Mouse (Mus musculus) stomach, embryonic 15.5 days (tissue): ENCODE measurements around the gene Riok1. TPM values are rescaled to one million over a fixed set of nuclear protein-coding genes. Genes with fewer than 3 reads are reported as not detected.

Source experiments
- ATAC-seq: fragments of 200-750 bp; cut with Nextera tagmentation; 2 replicates; pipeline ENCODE4 v1.8.0; 2017; ENCODE audit warnings: low read depth, moderate number of reproducible peaks, moderate TSS enrichment; ENCODE audit not compliant: insufficient read depth, low FRiP score
- H3K27ac ChIP-seq: fragments of 300-500 bp; sonication (generic); 2 replicates; pipeline ENCODE4 v1.5.1; 2015; ENCODE audit warnings: mild to moderate bottlenecking, inconsistent platforms
- H3K27me3 ChIP-seq: fragments of 300-500 bp; sonication (generic); replicated peaks from 2 replicates; pipeline ENCODE4 v1.6.1; 2015; ENCODE audit warnings: inconsistent platforms
- H3K36me3 ChIP-seq: fragments of 300-500 bp; sonication (generic); 2 replicates; pipeline ENCODE4 v1.6.1; 2015; ENCODE audit warnings: inconsistent platforms
- H3K4me1 ChIP-seq: fragments of 300-500 bp; sonication (generic); 2 replicates; pipeline ENCODE4 v1.6.1; 2015; ENCODE audit warnings: inconsistent platforms
- H3K4me2 ChIP-seq: fragments of 300-500 bp; sonication (generic); 2 replicates; pipeline ENCODE4 v1.6.1; 2015; ENCODE audit warnings: mild to moderate bottlenecking, inconsistent platforms
- H3K4me3 ChIP-seq: fragments of 300-500 bp; sonication (generic); replicated peaks from 2 replicates; pipeline ENCODE4 v1.5.1; 2015; ENCODE audit warnings: inconsistent platforms
- H3K9ac ChIP-seq: fragments of 300-500 bp; sonication (generic); 2 replicates; pipeline ENCODE4 v1.6.1; 2015; ENCODE audit warnings: inconsistent platforms
- H3K9me3 ChIP-seq: fragments of 300-500 bp; sonication (generic); 2 replicates; pipeline ENCODE4 v1.6.1; 2016; ENCODE audit warnings: inconsistent platforms
- WGBS: fragments of 180-500 bp; shearing (Covaris S2); methylation state at CpG from one replicate; pipeline ENCODE4 v1.1.7; 2015; 5-methylcytosine and 5-hydroxymethylcytosine counted together
- polyA plus RNA-seq: library from polyadenylated mRNA; unstranded; fragments of >200 nt; fragmentation: Nextera tagmentation; extraction: Ambion mirVana; gene quantifications from 2 replicates; pipeline ENCODE4 v1.2.1, GENCODE M21; 2015

Riok1 gene
- polyA plus RNA-seq, 1 experiment from 2014 or later = 48.1 TPM

DNA sequence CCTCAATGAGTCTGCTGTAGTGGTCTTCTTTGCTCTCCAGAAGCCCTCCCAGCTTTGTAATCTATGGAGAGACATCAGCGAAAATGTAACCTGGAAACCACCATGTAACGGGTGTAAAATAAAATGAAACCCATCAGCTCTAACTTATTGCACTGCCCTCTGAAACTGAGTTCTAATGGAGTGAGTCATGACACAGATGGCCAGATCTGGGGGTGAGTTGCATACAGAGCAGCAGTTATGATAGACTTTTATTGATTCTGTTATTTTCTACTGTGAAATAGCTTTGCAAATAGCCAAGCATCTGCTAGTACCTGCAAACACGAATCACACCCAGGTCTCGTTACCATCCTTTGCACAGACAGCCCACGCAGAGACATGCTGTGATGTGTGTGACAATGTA is 24.4 kb upstream of the Riok1 start:
- Histone ChIP-seq H3K9me3 (no peaks in the 10 kb centered on the region), H3K4me3 (no peak overlapping the region), H3K4me2 (no peak overlapping the region), H3K36me3 (no peaks in the 10 kb centered on the region), H3K9ac (no peak overlapping the region), H3K27me3 (no peaks in the 10 kb centered on the region), H3K4me1 (no peaks in the 10 kb centered on the region), H3K27ac (no peak overlapping the region)
- no peak for ATAC-seq
- WGBS = 81% methylated on average over 5 of the region's 5 CpGs

DNA sequence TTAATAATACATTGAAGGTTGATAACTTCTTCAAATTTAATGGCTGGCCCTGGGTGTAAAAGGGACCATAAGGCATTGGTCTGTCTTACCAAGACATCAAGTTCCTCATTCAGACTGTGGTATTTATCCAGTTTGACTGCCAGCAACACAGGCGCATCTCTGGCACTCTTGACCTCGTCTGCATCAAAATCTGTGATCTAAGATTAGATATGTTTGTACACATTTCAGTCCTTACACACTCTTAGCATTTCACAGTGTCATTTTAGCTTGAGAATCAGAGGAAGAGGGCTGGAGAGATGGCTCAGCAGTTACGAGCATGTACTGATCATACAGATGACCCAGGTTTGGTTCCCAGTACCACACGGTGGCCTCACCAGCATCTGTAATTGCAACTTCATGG is 21.2 kb upstream of the Riok1 start:
- H3K9me3 ChIP-seq = no peaks in the 10 kb centered on the region
- no peaks in the 10 kb centered on the region for H3K27me3 ChIP-seq
- H3K4me1 ChIP-seq = no peaks in the 10 kb centered on the region
- H3K4me2 ChIP-seq = no peak overlapping the region
- ATAC-seq = no peak
- no peaks in the 10 kb centered on the region for H3K36me3 ChIP-seq
- H3K27ac ChIP-seq = no peak overlapping the region
- 88% methylated on average over 4 of the region's 4 CpGs for WGBS
- H3K9ac ChIP-seq = no peak overlapping the region
- H3K4me3 ChIP-seq = no peak overlapping the region

DNA sequence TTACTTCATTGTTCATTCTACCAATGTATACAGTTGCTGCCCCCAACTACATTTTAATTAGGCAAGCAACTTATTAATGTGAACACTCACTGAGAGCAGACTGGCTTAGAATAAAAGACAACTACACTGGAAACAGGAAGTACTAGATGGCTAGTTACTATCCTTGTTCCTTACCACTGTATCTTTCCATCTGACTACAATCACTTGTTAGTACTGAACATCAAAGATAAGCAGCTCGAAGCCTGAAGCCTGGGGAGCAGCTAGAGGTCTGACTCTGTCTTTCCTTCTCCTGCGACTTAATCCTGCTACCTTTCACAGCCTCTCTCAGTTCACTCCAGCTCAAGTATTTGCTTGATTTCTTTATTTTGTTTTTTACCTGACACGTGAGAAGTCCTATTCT is 18.0 kb upstream of the Riok1 start:
- Histone ChIP-seq H3K9ac (no peak overlapping the region), H3K27ac (no peak overlapping the region), H3K4me1 (no peaks in the 10 kb centered on the region), H3K4me3 (no peak overlapping the region), H3K27me3 (no peaks in the 10 kb centered on the region), H3K4me2 (no peak overlapping the region), H3K9me3 (no peaks in the 10 kb centered on the region), H3K36me3 (no peaks in the 10 kb centered on the region)
- 65% methylated on average over 3 of the region's 3 CpGs for WGBS
- no peak for ATAC-seq

DNA sequence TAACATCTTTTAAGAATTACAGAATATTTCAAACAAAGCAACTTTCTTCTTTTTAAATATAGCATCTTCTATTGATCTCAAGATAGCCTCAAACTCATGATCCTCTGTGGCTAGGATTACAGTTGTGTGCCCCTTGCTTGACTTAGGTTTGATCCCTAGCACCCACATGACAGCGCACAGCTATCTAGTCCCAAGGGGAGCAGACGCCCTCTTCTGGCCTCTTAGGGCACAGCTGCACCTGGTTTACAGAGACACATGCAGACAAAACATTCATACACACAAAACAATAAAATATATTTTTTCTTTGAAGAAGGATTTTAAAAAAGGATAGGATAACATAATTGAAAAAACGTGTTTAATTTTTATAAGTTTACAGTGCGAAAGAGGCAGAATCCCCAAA is 10.9 kb upstream of the Riok1 start:
- Histone ChIP-seq H3K4me2 (no peak overlapping the region), H3K9ac (no peak overlapping the region), H3K9me3 (no peaks in the 10 kb centered on the region), H3K36me3 (no peaks in the 10 kb centered on the region), H3K4me3 (no peak overlapping the region), H3K4me1 (no peaks in the 10 kb centered on the region), H3K27me3 (no peaks in the 10 kb centered on the region), H3K27ac (no peak overlapping the region)
- no peak for ATAC-seq
- WGBS = 42% methylated on average over 4 of the region's 4 CpGs

DNA sequence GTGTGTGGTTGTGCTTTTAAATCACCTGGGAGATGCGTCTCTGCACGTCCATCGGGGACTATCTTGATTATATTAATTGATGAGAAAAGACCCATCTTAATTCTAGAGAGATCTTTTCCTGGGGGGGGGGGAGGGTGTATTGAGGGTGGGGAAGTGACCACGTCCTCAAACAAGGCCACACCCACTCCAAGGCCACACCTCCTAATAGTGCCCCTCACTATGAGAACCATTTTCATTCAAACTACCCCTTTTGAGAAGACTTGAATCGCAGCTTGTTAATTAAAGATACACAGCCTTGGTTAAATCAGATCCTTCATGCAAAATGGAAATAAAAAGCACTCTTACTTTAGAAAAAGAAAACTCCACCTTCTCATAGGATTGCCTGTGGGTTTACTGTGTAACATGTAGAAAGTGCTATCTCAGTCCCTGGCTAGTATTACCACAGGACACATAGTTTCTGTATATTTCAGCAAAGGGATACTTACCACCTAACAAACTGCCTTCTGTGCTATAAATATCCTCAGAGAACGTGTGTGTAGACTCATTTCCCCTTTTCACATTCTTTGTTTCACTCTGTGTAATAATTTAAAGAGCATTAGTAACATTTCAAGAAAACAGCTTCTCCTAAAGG is 9.1 kb upstream of the Riok1 start:
- WGBS = 66% methylated on average over 6 of the region's 6 CpGs
- H3K36me3 ChIP-seq = no peaks in the 10 kb centered on the region
- H3K9ac ChIP-seq = no peak overlapping the region
- no peak overlapping the region for H3K27ac ChIP-seq
- H3K9me3 ChIP-seq = no peaks in the 10 kb centered on the region
- no peak overlapping the region for H3K4me3 ChIP-seq
- ATAC-seq = no peak
- H3K4me2 ChIP-seq = no peak overlapping the region
- H3K27me3 ChIP-seq = no peaks in the 10 kb centered on the region
- no peaks in the 10 kb centered on the region for H3K4me1 ChIP-seq

DNA sequence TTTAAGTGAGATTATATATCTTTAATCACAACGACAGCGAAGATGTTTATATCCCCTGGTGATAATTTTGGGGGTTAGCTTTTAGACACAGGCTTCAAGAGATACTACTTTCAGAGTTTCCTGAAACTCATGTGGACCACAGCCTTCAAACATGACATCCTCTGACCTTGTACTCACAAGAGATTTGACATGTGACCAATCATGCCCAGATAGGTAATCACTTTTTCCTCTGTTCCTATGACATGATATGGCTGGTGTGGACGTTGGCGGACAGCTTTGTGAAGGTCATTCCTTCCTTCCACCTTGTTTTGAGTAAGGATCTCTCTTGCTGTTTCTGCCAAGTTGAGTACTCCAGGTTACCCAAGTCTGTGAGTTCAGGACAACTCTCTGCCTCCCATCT is 8.4 kb upstream of the Riok1 start:
- no peaks in the 10 kb centered on the region for H3K27me3 ChIP-seq
- ATAC-seq = no peak
- H3K4me3 ChIP-seq = no peak overlapping the region
- H3K27ac ChIP-seq = no peak overlapping the region
- H3K4me1 ChIP-seq = no peaks in the 10 kb centered on the region
- H3K9me3 ChIP-seq = no peaks in the 10 kb centered on the region
- no peak overlapping the region for H3K9ac ChIP-seq
- no peak overlapping the region for H3K4me2 ChIP-seq
- WGBS = 67% methylated on average over 4 of the region's 4 CpGs
- H3K36me3 ChIP-seq = no peaks in the 10 kb centered on the region

DNA sequence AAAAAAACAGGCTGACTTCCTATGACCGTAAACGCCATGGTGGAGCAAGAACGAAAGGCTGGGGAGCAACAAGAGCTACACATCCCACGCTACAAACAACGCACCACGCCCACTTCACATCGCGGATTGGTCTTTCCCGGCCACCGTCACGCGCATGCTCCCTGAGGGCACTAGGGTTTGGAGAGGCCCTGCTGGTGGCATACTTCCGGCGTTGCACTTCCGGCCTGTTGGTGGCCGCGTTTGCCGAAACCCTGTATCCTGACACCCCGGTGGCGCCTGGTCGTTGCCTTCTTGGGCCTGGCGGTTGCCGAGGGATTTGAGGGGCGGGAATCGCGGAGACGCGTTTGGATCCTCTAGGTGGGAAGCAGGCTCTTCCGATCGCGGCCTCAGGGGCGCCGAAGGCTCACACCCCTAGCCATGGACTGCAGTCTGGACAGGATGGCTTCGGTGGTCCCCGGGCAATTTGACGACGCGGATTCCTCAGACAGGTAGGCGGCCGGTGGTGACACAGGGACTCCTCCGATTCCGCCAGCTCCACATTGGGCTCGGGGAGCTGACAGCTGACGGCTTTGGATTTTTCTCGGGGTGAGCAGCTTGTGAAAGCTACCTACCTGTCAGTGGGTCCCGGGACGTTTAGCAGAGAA is 371 bp downstream of the Riok1 start, which contains the start of gene Cage1:
Gene Cage1 (minus strand): TSS at position 26 of the 644 bp plus-strand sequence.
- peak; percentile 96 for ATAC-seq
- under 1% methylated on average over 47 of the region's 47 CpGs for WGBS
- no peaks in the 10 kb centered on the region for H3K9me3 ChIP-seq
- H3K27ac ChIP-seq = peak within 1 kb of the TSS; percentile 84
- H3K27me3 ChIP-seq = no peaks in the 10 kb centered on the region
- H3K9ac ChIP-seq = peak within 1 kb of the TSS; percentile 56
- H3K36me3 ChIP-seq = 0 out of 2 replicates have a peak, but pooled peaks cover 16% of the 10 kb centered on the region
- peaks cover 13% of the 10 kb centered on the region; the same call in 1 of the 2 replicates for H3K4me1 ChIP-seq
- H3K4me3 ChIP-seq = peak within 1 kb of the TSS; percentile 81
- H3K4me2 ChIP-seq = peak within 1 kb of the TSS; percentile 87

DNA sequence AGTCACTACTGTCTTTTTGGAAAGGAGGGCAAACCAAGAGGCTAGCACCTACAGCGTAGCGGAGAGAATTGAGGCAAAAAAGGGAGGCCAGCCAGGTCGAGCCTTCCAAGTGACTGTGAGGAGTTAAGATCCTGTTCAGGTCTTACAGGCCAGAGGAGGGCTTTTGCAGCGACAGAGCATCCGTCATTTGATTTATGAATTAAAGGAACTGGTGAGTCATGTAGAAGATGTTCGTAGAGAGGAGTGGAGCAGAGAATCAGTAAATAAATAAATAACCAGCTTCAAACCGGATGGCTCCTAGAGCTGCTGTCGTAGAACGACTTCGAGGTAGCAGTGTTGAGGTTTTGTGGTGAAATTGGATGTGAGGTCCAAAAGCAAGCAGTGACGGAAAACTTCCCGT is 1.0 kb downstream of the Riok1 start:
- Histone ChIP-seq H3K4me3 (peak overlapping the region; percentile 81), H3K27me3 (no peaks in the 10 kb centered on the region), H3K4me1 (peaks cover 13% of the 10 kb centered on the region; the same call in 1 of the 2 replicates), H3K36me3 (peaks cover 19% of the 10 kb centered on the region; the same call in 1 of the 2 replicates), H3K27ac (0 out of 2 replicates have a peak overlapping the region, but pooled peaks have one; percentile 84), H3K4me2 (peak overlapping the region; percentile 87), H3K9me3 (no peaks in the 10 kb centered on the region), H3K9ac (peak overlapping the region; percentile 56)
- ATAC-seq = no peak
- 34% methylated on average over 12 of the region's 12 CpGs for WGBS

DNA sequence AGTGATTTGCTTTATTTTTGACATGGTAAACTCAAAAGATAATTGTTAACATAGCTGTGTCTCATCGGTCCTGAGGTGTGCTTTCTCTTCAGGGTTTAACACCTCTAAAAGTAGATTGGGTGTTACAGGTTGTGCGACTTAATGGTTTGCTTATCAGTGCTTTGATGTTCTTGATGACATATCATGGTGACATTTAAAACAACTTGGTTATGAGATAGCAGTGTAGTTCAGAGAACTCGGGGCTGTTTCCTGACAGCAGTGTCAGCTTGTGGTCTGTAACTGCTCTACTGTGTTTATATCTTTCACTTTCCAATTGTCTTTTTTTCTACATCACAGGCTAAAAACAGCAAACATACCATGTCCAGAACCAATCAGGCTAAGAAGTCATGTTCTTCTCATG is 13.1 kb downstream of the Riok1 start:
- H3K27me3 ChIP-seq = no peaks in the 10 kb centered on the region
- H3K4me1 ChIP-seq = no peaks in the 10 kb centered on the region
- no peak overlapping the region for H3K4me2 ChIP-seq
- H3K9ac ChIP-seq = no peak overlapping the region
- no peak overlapping the region for H3K4me3 ChIP-seq
- peaks cover 65% of the 10 kb centered on the region for H3K36me3 ChIP-seq
- no peak for ATAC-seq
- no peaks in the 10 kb centered on the region for H3K9me3 ChIP-seq
- no peak overlapping the region for H3K27ac ChIP-seq
- WGBS = 77% methylated on average over 3 of the region's 3 CpGs

DNA sequence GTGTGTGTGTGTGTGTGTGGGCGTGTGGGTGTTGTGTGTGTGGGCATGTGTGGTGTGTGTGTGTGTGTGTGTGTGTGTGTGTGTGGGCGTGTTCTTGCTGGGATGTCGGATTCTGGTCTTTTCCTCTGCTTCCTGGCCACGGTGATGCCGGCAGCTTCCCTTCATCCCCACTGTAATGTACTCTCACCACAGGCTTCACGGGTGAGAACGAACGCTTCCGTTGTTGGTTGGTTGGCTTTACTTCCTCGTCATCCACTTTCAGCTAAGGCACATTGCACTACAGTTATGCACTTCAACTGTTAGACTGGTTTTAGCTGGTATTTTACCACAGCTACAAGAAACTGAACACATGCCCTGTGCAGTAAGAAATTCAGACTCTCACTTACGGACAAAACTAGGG is 25.9 kb downstream of the Riok1 start:
- Histone ChIP-seq H3K27me3 (no peaks in the 10 kb centered on the region), H3K9me3 (no peaks in the 10 kb centered on the region), H3K9ac (no peak overlapping the region), H3K4me1 (no peaks in the 10 kb centered on the region), H3K27ac (no peak overlapping the region), H3K4me2 (no peak overlapping the region), H3K36me3 (peaks cover 18% of the 10 kb centered on the region; the same call in 1 of the 2 replicates), H3K4me3 (no peak overlapping the region)
- ATAC-seq = no peak
- WGBS = 90% methylated on average over 11 of the region's 11 CpGs

DNA sequence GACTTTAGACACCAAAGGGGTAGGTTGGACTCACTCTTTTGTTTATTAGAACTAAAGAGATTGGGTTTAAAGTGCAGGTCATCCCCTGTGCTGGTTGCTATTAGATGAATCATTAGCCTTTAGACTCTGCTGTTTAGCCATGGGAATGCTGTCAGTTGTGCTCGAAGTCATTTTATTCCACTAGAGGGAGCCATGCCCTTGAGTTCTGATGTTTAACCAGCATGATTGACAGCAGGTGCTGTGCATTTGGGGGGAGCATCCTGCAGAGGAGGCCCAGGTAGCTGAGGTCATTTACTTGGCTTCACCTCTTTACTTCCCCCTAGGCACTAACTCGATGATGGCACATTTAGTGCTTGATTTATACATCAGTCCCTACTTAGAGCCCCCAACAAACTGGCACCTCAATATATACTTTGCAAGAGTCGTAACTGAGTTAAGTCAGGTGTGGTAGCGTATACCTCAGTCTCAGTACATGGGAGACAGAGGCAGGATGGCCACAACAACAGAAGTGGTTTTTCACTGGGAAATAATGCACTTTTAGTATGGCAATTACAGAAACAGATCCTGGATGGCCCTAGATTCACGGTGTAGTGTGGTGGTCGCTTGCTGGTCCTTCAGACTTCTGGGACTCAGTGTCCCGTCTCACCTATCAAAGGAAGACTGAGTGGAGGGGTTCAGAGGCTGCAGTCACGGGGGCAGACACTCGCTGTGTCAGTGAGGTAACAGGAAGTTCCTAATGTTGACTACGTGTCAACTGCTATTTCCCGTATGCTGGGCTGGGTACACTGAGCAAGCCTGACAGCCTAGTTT is 28.3 kb downstream of the Riok1 start:
- Histone ChIP-seq H3K4me1 (no peaks in the 10 kb centered on the region), H3K27me3 (no peaks in the 10 kb centered on the region), H3K4me2 (no peak overlapping the region), H3K27ac (no peak overlapping the region), H3K9me3 (no peaks in the 10 kb centered on the region), H3K36me3 (peaks cover 5% of the 10 kb centered on the region; the same call in 1 of the 2 replicates), H3K9ac (no peak overlapping the region), H3K4me3 (no peak overlapping the region)
- ATAC-seq = no peak
- 67% methylated on average over 11 of the region's 11 CpGs for WGBS

DNA sequence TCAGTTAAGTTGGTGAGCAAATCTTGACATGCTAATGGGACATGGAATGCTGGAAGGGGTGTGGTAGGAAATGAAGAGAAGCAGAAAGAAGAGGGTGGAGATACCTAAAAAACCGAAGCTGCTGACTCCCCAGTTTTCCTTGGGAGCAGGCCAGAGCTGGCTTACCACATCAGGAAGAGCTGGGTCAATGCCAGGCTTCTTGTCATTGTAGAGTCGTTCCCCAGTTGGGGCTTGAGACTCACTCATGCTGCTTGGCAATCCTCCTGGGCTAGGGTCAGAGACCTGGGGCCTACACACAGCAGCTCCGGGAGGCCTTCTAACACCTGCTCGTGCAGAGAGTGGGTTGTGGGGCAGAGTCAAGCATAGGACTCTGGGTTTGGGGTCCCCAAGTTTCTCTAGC is 34.1 kb downstream of the Riok1 start:
- no peak for ATAC-seq
- Histone ChIP-seq H3K27ac (no peak overlapping the region), H3K9me3 (no peaks in the 10 kb centered on the region), H3K27me3 (no peaks in the 10 kb centered on the region), H3K4me2 (no peak overlapping the region), H3K9ac (no peak overlapping the region), H3K4me1 (no peaks in the 10 kb centered on the region), H3K36me3 (no peaks in the 10 kb centered on the region), H3K4me3 (no peak overlapping the region)
- 56% methylated on average over 4 of the region's 4 CpGs for WGBS
